Mouse (Mus musculus) testis, adult 10 weeks (tissue): ENCODE results near the gene Actrt3. TPM values are rescaled to one million over a fixed set of nuclear protein-coding genes. Genes with fewer than 3 reads are reported as not detected.

Source experiments
- polyA plus RNA-seq: library from polyadenylated mRNA; stranded (reverse); fragments of 350-450 nt; fragmentation: Illumina TruSeq; extraction: RNeasy Lipid Tissue Mini Kit (QIAGEN cat#74804); gene quantifications from one replicate; pipeline ENCODE4 v1.2.3, GENCODE M21; 2014; ENCODE audit warnings: low read depth, low replicate concordance

Actrt3 gene
- polyA plus RNA-seq = 71.5 TPM

GRCm38 (mm10) chr3:30599711-30600545, at the start of gene Actrt3:
Gene Actrt3, minus strand, starts transcription at chr3:30599939.

GRCm38 (mm10) chr3:30647440-30648090, 47.8 kb upstream of the Actrt3 start, which contains the start of gene Lrrc34:
Gene Lrrc34, minus strand, starts transcription at chr3:30647869.

GRCm38 (mm10) chr3:30644207-30644606, 44.5 kb upstream of the Actrt3 start, which contains the start of gene Lrriq4:
Gene Lrriq4, plus strand, starts transcription at chr3:30644507.

GRCm38 (mm10) chr3:30602065-30602739, 2.5 kb upstream of the Actrt3 start, which contains the start of gene Mynn:
Gene Mynn, plus strand, starts transcription at chr3:30602065.

GRCm38 (mm10) chr3:30547908-30548307, 51.8 kb downstream of the Actrt3 start, which contains the start of gene Mecom:
Gene Mecom, minus strand, starts transcription at chr3:30548008.

Other genes with a start within 250 kb of the Actrt3 start
- 0.71 TPM for gene Mecom, start 51.9 kb downstream of the Actrt3 start, polyA plus RNA-seq
- gene Mynn, start 2.1 kb upstream of the Actrt3 start, polyA plus RNA-seq = 20.8 TPM
- gene Lrriq4, start 44.6 kb upstream of the Actrt3 start, polyA plus RNA-seq = 75.7 TPM
- 753 TPM for gene Lrrc34, start 47.9 kb upstream of the Actrt3 start, polyA plus RNA-seq
- gene Lrrc31, start 99.9 kb upstream of the Actrt3 start, polyA plus RNA-seq = not detected
- gene Samd7, start 146.4 kb upstream of the Actrt3 start, polyA plus RNA-seq = 6.0 TPM
- gene Sec62, start 192.9 kb upstream of the Actrt3 start, polyA plus RNA-seq = 60.7 TPM